Mouse (Mus musculus): ENCODE measurements around the gene Lhx1.

GRCm38 (mm10) chr11:84566691-84567090 is 41.4 kb upstream of the Lhx1 start:
- no peak for TF ChIP-seq CTCF (conservative IDR thresholded peaks at IDR 0.05; ENCODE audit: insufficient read depth, insufficient read length, low read depth, low read length)
- TF ChIP-seq POLR2A (IDR thresholded peaks at IDR 0.05; ENCODE audit: low read depth, low read length), result no peak
